Mouse (Mus musculus): ENCODE data around the gene Ptpn6. TPM values are rescaled to one million over a fixed set of nuclear protein-coding genes. Genes with fewer than 3 reads are reported as not detected.
A peak's percentile ranks its signal among the peaks of the same experiment; 100 is the strongest.

The Ptpn6 gene
- polyA plus RNA-seq, 1 experiment from 2014 or later: 50.3 TPM

GRCm38 (mm10) chr6:124746654-124747632 lies 8.4 kb upstream of the Ptpn6 start:
- peak overlapping the region; percentile 86 for H3K4me2 ChIP-seq
- H3K27ac ChIP-seq (ENCODE audit: low read depth, low read length): no peak overlapping the region
- 89% methylated on average over 7 of the region's 7 CpGs for WGBS
- H3K4me1 ChIP-seq (replicated peaks; ENCODE audit: control insufficient read depth, insufficient read depth, low read length): peaks cover 11% of the 10 kb centered on the region
- H3K9me3 ChIP-seq (ENCODE audit: control insufficient read depth, low read length): no peaks in the 10 kb centered on the region
- no peaks in the 10 kb centered on the region for H3K27me3 ChIP-seq (replicated peaks; ENCODE audit: control insufficient read depth, insufficient read depth, low read length)
- peaks cover 2% of the 10 kb centered on the region; the same call in 1 of the 2 replicates for H3K36me3 ChIP-seq (ENCODE audit: control insufficient read depth, insufficient read depth, low read length)
- peak overlapping the region; percentile 76 for H3K9ac ChIP-seq (ENCODE audit: low read depth, low read length)
- no peak for ATAC-seq (replicated peaks; ENCODE audit: low FRiP score)
- DNase-seq (ENCODE audit: low spot score): no peak
- peak overlapping the region; percentile 60 for H3K4me3 ChIP-seq (ENCODE audit: low read depth, low read length)

DNA sequence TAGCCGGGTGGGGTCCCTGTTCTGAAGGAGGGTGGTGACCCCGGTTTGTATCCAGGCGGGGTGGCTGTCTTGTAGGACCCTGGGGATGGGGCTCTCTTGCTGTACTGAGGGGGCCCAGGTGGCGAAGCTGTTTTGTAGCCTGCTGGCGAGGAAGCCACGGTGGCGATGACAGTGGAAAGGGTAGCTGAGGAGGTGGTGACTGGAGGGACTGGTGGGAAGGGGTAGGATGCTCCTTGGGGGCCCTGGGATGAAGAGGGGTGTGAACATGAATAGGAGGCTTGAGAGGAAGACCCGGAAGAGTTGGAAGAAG lies 7.7 kb upstream of the Ptpn6 start:
- Histone ChIP-seq H3K27ac (ENCODE audit: low read depth, low read length) (peak overlapping the region; percentile 69; the same call in 1 of the 2 replicates), H3K9ac (ENCODE audit: low read depth, low read length) (peak overlapping the region; percentile 76), H3K9me3 (ENCODE audit: control insufficient read depth, low read length) (no peaks in the 10 kb centered on the region), H3K36me3 (ENCODE audit: control insufficient read depth, insufficient read depth, low read length) (peaks cover 2% of the 10 kb centered on the region; the same call in 1 of the 2 replicates), H3K4me1 (replicated peaks; ENCODE audit: control insufficient read depth, insufficient read depth, low read length) (peaks cover 14% of the 10 kb centered on the region), H3K27me3 (replicated peaks; ENCODE audit: control insufficient read depth, insufficient read depth, low read length) (no peaks in the 10 kb centered on the region), H3K4me3 (ENCODE audit: low read depth, low read length) (peak overlapping the region; percentile 60), H3K4me2 (peak overlapping the region; percentile 86)
- DNase-seq (ENCODE audit: low spot score): no peak
- 24% methylated on average over 8 of the region's 8 CpGs for WGBS
- no peak for ATAC-seq (replicated peaks; ENCODE audit: low FRiP score)

DNA sequence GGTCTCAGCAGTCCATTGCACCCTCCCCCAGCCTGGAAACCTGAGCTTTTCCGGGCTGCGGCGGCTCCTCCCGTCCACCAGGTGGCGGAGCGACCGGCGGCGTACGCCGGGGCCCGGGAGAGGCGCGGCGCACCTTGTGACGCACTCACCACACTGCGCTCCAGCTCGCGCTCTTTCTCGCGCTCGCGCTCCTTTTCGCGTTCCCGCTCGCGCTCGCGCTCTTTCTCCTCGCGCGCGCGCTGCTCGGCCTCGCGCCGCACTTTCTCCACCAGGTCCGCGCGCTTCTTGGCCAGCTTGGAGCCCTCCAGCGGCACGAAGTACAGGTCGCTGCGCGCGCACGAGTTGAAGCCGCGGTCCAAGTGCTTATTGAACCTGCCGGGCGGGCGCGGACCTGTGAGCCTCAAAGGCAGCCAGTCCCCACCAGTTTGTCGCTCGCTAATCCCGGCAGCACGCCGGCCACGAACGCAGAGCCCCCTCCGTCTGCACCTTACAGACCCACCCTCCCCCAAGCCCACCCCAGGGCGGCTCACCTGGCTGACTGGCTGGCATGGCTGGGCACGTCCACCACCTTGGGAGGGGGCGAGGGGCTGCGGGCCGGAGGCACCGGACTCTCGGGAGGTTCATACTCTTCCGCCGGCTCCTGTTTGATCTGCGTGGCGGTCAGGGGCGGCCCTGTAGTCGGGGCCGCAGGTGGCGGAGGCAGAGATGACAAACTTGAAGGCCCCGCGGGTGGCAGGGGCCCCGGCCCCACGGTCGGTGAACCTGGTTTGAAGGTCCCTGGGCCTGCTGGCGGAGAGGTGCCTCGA lies 7.2 kb upstream of the Ptpn6 start:
- H3K27ac ChIP-seq (ENCODE audit: low read depth, low read length): peak overlapping the region; percentile 72
- H3K4me2 ChIP-seq: peak overlapping the region; percentile 86
- under 1% methylated on average over 85 of the region's 85 CpGs for whole genome bisulfite sequencing
- peak; percentile 80 for ATAC-seq (replicated peaks; ENCODE audit: low FRiP score)
- peak; percentile 93 for DNase-seq (ENCODE audit: low spot score)
- no peaks in the 10 kb centered on the region for H3K27me3 ChIP-seq (replicated peaks; ENCODE audit: control insufficient read depth, insufficient read depth, low read length)
- H3K4me3 ChIP-seq (ENCODE audit: low read depth, low read length): peak overlapping the region; percentile 60
- peaks cover 2% of the 10 kb centered on the region; the same call in 1 of the 2 replicates for H3K36me3 ChIP-seq (ENCODE audit: control insufficient read depth, insufficient read depth, low read length)
- no peaks in the 10 kb centered on the region for H3K9me3 ChIP-seq (ENCODE audit: control insufficient read depth, low read length)
- peak overlapping the region; percentile 76 for H3K9ac ChIP-seq (ENCODE audit: low read depth, low read length)
- H3K4me1 ChIP-seq (replicated peaks; ENCODE audit: control insufficient read depth, insufficient read depth, low read length): peaks cover 14% of the 10 kb centered on the region

GRCm38 (mm10) chr6:124744755-124745321 lies 6.3 kb upstream of the Ptpn6 start:
- H3K4me3 ChIP-seq (ENCODE audit: low read depth, low read length): peak overlapping the region; percentile 60
- no peaks in the 10 kb centered on the region for H3K27me3 ChIP-seq (replicated peaks; ENCODE audit: control insufficient read depth, insufficient read depth, low read length)
- peaks cover 2% of the 10 kb centered on the region; the same call in 1 of the 2 replicates for H3K36me3 ChIP-seq (ENCODE audit: control insufficient read depth, insufficient read depth, low read length)
- no peaks in the 10 kb centered on the region for H3K9me3 ChIP-seq (ENCODE audit: control insufficient read depth, low read length)
- peaks cover 17% of the 10 kb centered on the region for H3K4me1 ChIP-seq (replicated peaks; ENCODE audit: control insufficient read depth, insufficient read depth, low read length)
- H3K4me2 ChIP-seq: peak overlapping the region; percentile 86
- H3K9ac ChIP-seq (ENCODE audit: low read depth, low read length): peak overlapping the region; percentile 65; the same call in 1 of the 2 replicates
- 71% methylated on average over 26 of the region's 26 CpGs for WGBS
- ATAC-seq (replicated peaks; ENCODE audit: low FRiP score): no peak
- DNase-seq (ENCODE audit: low spot score): no peak
- peak overlapping the region; percentile 72 for H3K27ac ChIP-seq (ENCODE audit: low read depth, low read length)

DNA sequence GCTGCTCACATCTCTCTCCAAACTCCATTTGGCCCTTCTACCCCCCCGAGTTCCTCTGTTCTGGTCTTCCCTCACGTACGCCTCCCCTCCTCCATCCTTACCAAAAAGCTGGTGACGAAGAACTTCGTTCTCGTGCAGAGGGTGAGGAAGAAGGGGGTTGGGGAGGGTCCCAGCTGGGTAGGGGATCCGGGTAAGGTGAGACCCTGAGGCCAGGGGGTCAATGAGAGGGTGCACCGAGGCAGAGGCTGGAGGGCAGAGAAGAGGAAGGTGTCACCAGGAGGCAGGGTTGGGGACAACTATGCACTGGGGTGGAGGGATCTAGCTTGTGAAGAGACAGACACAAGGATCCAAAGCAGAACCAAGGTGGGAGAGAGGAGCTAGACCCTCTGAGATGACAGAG lies 5.1 kb upstream of the Ptpn6 start:
- H3K4me1 ChIP-seq (replicated peaks; ENCODE audit: control insufficient read depth, insufficient read depth, low read length): peaks cover 29% of the 10 kb centered on the region

DNA sequence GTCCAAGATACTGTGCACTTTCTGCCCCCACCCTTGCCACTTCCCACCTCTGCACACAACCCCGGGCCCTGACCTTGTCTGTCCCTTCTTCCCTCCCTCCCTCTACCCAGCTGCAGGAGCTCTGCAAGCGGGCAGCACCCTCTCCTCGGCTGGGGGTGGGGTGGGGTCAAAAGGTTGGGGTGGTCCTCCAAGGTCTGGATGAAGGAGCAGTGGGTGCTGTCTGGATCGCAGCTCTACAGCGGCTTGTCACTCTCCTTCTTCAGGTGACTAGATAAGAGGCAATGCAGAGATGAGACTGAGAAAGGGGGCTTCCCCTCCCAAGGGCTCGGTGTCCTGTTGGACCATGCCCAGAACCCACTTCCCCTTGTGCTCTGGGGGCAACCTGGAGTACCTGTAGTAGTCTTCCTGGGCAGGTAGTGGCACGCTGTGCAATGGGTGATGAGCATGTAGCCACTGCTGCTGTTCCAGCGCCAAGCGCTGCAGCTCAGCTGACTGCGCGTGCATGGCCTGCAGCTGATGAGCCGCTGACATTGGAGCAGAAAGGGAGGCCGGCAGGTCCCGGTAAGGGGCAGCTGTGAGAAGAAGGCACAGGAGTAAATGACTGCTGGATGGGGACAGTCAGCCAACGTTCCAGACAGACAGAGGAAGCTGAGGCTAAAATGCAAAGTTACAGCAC lies 4.5 kb upstream of the Ptpn6 start:
- H3K4me3 ChIP-seq (ENCODE audit: low read depth, low read length): no peak overlapping the region
- no peaks in the 10 kb centered on the region for H3K27me3 ChIP-seq (replicated peaks; ENCODE audit: control insufficient read depth, insufficient read depth, low read length)
- WGBS: 83% methylated on average over 15 of the region's 15 CpGs
- H3K27ac ChIP-seq (ENCODE audit: low read depth, low read length): no peak overlapping the region
- no peaks in the 10 kb centered on the region for H3K9me3 ChIP-seq (ENCODE audit: control insufficient read depth, low read length)
- H3K4me1 ChIP-seq (replicated peaks; ENCODE audit: control insufficient read depth, insufficient read depth, low read length): peaks cover 36% of the 10 kb centered on the region
- no peak overlapping the region for H3K9ac ChIP-seq (ENCODE audit: low read depth, low read length)
- peaks cover 2% of the 10 kb centered on the region; the same call in 1 of the 2 replicates for H3K36me3 ChIP-seq (ENCODE audit: control insufficient read depth, insufficient read depth, low read length)
- no peak overlapping the region for H3K4me2 ChIP-seq
- DNase-seq (ENCODE audit: low spot score) (no peak), ATAC-seq (replicated peaks; ENCODE audit: low FRiP score) (no peak)

More for the DNA sequence above, 5.1 kb upstream of the Ptpn6 start:
- H3K27ac ChIP-seq (ENCODE audit: low read depth, low read length): no peak overlapping the region
- no peak overlapping the region for H3K9ac ChIP-seq (ENCODE audit: low read depth, low read length)
- H3K4me2 ChIP-seq: no peak overlapping the region
- peaks cover 2% of the 10 kb centered on the region; the same call in 1 of the 2 replicates for H3K36me3 ChIP-seq (ENCODE audit: control insufficient read depth, insufficient read depth, low read length)
- ATAC-seq (replicated peaks; ENCODE audit: low FRiP score) (no peak), DNase-seq (ENCODE audit: low spot score) (no peak)
- H3K9me3 ChIP-seq (ENCODE audit: control insufficient read depth, low read length): no peaks in the 10 kb centered on the region
- no peak overlapping the region for H3K4me3 ChIP-seq (ENCODE audit: low read depth, low read length)
- WGBS: 82% methylated on average over 8 of the region's 8 CpGs
- no peaks in the 10 kb centered on the region for H3K27me3 ChIP-seq (replicated peaks; ENCODE audit: control insufficient read depth, insufficient read depth, low read length)

GRCm38 (mm10) chr6:124741842-124742241 lies 3.3 kb upstream of the Ptpn6 start:
- H3K9me3 ChIP-seq (ENCODE audit: control insufficient read depth, low read length): no peaks in the 10 kb centered on the region
- WGBS: 73% methylated on average over 3 of the region's 3 CpGs
- no peaks in the 10 kb centered on the region for H3K36me3 ChIP-seq (ENCODE audit: control insufficient read depth, insufficient read depth, low read length)
- peak overlapping the region; percentile 69 for H3K4me2 ChIP-seq
- peak overlapping the region; percentile 46 for H3K4me3 ChIP-seq (ENCODE audit: low read depth, low read length)
- H3K27me3 ChIP-seq (replicated peaks; ENCODE audit: control insufficient read depth, insufficient read depth, low read length): no peaks in the 10 kb centered on the region
- H3K27ac ChIP-seq (ENCODE audit: low read depth, low read length): peak overlapping the region; percentile 97
- H3K4me1 ChIP-seq (replicated peaks; ENCODE audit: control insufficient read depth, insufficient read depth, low read length): peaks cover 40% of the 10 kb centered on the region
- peak overlapping the region; percentile 69 for H3K9ac ChIP-seq (ENCODE audit: low read depth, low read length)
- ATAC-seq (replicated peaks; ENCODE audit: low FRiP score): no peak
- DNase-seq (ENCODE audit: low spot score): no peak

All from liver, embryonic 11.5 days (tissue).